Mouse (Mus musculus): ENCODE data around the gene Ppm1a.

GRCm38 (mm10) chr12:72714896-72715295 is 42.4 kb upstream of the Ppm1a start:
- TF ChIP-seq CTCF (IDR thresholded peaks at IDR 0.05; ENCODE audit: low read depth, low read length) (no peak), TAL1 (conservative IDR thresholded peaks at IDR 0.05; ENCODE audit: low read depth, low read length) (no peak), POLR2AphosphoS5 (IDR thresholded peaks at IDR 0.05; ENCODE audit: insufficient replicate concordance, low read depth, low read length) (no peak), GATA1 (IDR thresholded peaks at IDR 0.05; ENCODE audit: borderline replicate concordance, low read length) (no peak), GATA2 (IDR thresholded peaks at IDR 0.05; ENCODE audit: borderline replicate concordance, low read depth, low read length) (no peak)

Measured in G1E (cell line).